Mouse (Mus musculus): ENCODE measurements around the gene Kctd18. TPM values are rescaled to one million over a fixed set of nuclear protein-coding genes. Genes with fewer than 3 reads are reported as not detected.
A peak's percentile ranks its signal among the peaks of the same experiment; 100 is the strongest.

The Kctd18 gene
- total and polyA plus RNA-seq, 3 experiments: 12.8 to 19.8 (median 14.8) TPM

GRCm38 (mm10) chr1:57998146-57998545 is 20.6 kb downstream of the Kctd18 start:
- TF ChIP-seq POLR2A (IDR thresholded peaks at IDR 0.05; ENCODE audit: low read depth, low read length) (no peak), BHLHE40 (IDR thresholded peaks at IDR 0.05; ENCODE audit: low read depth, low read length) (0 out of 2 replicates have a peak, but pooled peaks have one; percentile 26), MEF2A (IDR thresholded peaks at IDR 0.05; ENCODE audit: borderline replicate concordance, low read depth, low read length) (0 out of 2 replicates have a peak, but pooled peaks have one; percentile 16), JUN (IDR thresholded peaks at IDR 0.05; ENCODE audit: insufficient read depth, low read depth, low read length) (no peak), CHD1 (IDR thresholded peaks at IDR 0.05; ENCODE audit: low read depth, low read length) (peak; percentile 27; the same call in 1 of the 2 replicates), PAX5 (IDR thresholded peaks at IDR 0.05; ENCODE audit: low read length) (no peak)
- DNase-seq (ENCODE audit: extremely low read depth): no peak
- Histone ChIP-seq H3K27ac (ENCODE audit: insufficient read depth, low read depth) (no peak overlapping the region), H3K4me1 (ENCODE audit: control insufficient read depth in 1 of 2, insufficient read depth in 2 of 2) (peaks cover 0 to 18% of the 10 kb centered on the region in 2 experiments; a peak in 1 of 4 replicates), H3K9ac (ENCODE audit: insufficient read depth, low read depth) (peak overlapping the region; percentile 81), H3K4me2 (ENCODE audit: insufficient read depth, low read depth, poor library complexity, severe bottlenecking) (peak overlapping the region; percentile 97), H3K4me3 (replicated peaks in 1 of 3; ENCODE audit: low read depth in 2 of 3, low read length in 2 of 3, poor library complexity in 1 of 3) (no peak overlapping the region), H3K79me2 (replicated peaks; ENCODE audit: control insufficient read depth, extremely low read depth, insufficient read depth, poor library complexity, severe bottlenecking) (peaks cover 31% of the 10 kb centered on the region), H3K27me3 (replicated peaks) (no peaks in the 10 kb centered on the region), H3K9me3 (replicated peaks; ENCODE audit: low read length) (no peaks in the 10 kb centered on the region), H3K36me3 (replicated peaks in 1 of 2; ENCODE audit: control insufficient read depth in 1 of 2, insufficient read depth in 1 of 2, low read length in 1 of 2) (peaks cover 0 to 29% of the 10 kb centered on the region in 2 experiments)
- in situ Hi-C loops (cut with MboI; ENCODE audit: low pct_ligation_motif_present, low pct_unique_long_range_greater_than_20kb, low sequenced_read_pairs) (no loop called here), dilution Hi-C loops (cut with MboI; ENCODE audit: extremely low pct_ligation_motif_present, extremely low pct_unique_long_range_greater_than_20kb, low sequenced_read_pairs) (no loop called here)

DNA sequence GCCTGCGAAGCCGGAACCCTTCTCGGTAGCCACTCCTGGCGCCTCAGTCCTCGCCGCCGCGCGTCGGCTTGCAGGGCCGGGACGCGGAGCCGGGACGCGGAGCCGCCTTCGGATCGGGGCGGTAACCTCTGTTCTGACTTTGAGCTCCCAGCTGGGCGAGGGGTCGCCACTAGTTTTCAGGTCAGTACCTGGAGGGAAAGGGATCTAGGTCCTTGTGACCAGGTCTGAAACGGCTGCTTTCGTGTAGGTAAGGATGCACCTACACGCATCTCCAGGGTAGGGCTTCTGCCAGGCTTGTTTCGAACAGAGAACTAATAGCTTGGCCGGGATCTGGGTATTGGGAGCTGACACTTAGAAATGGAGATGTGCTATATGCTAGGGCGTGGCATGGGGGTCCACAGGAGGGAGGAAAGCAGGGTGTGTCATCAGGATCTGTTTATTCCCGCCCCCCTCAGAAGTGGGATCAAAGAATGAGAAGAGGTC is 22.6 kb downstream of the Kctd18 start:
- Histone ChIP-seq H3K4me1 (ENCODE audit: control insufficient read depth in 1 of 2, insufficient read depth in 2 of 2) (peaks cover 0 to 18% of the 10 kb centered on the region in 2 experiments; a peak in 1 of 4 replicates), H3K4me3 (replicated peaks in 1 of 3; ENCODE audit: low read depth in 2 of 3, low read length in 2 of 3, poor library complexity in 1 of 3) (peak overlapping the region; percentile 75 to 81 (median 76)), H3K79me2 (replicated peaks; ENCODE audit: control insufficient read depth, extremely low read depth, insufficient read depth, poor library complexity, severe bottlenecking) (peaks cover 31% of the 10 kb centered on the region), H3K36me3 (replicated peaks in 1 of 2; ENCODE audit: control insufficient read depth in 1 of 2, insufficient read depth in 1 of 2, low read length in 1 of 2) (peaks cover 0 to 16% of the 10 kb centered on the region in 2 experiments), H3K4me2 (ENCODE audit: insufficient read depth, low read depth, poor library complexity, severe bottlenecking) (peak overlapping the region; percentile 97), H3K27me3 (replicated peaks) (no peaks in the 10 kb centered on the region), H3K27ac (ENCODE audit: insufficient read depth, low read depth) (peak overlapping the region; percentile 7; the same call in 1 of the 2 replicates), H3K9me3 (replicated peaks; ENCODE audit: low read length) (no peaks in the 10 kb centered on the region), H3K9ac (ENCODE audit: insufficient read depth, low read depth) (peak overlapping the region; percentile 81)
- peak; percentile 17 for DNase-seq (ENCODE audit: extremely low read depth)
- dilution Hi-C loops (cut with MboI; ENCODE audit: extremely low pct_ligation_motif_present, extremely low pct_unique_long_range_greater_than_20kb, low sequenced_read_pairs): no loop called here
- TF ChIP-seq HCFC1 (IDR thresholded peaks at IDR 0.05; ENCODE audit: low read depth, low read length): no peak
- TF ChIP-seq MAX (IDR thresholded peaks at IDR 0.05; ENCODE audit: low read length): peak; percentile 7; the same call in 1 of the 2 replicates
- TF ChIP-seq NELFE (IDR thresholded peaks at IDR 0.05; ENCODE audit: low read depth, low read length): no peak
- TF ChIP-seq CHD2 (IDR thresholded peaks at IDR 0.05; ENCODE audit: low read length): no peak
- TF ChIP-seq MEF2A (IDR thresholded peaks at IDR 0.05; ENCODE audit: borderline replicate concordance, low read depth, low read length): 0 out of 2 replicates have a peak, but pooled peaks have one; percentile 25
- TF ChIP-seq UBTF (IDR thresholded peaks at IDR 0.05; ENCODE audit: low read depth, low read length): peak; percentile 81; the same call in 1 of the 2 replicates
- TF ChIP-seq USF2 (conservative IDR thresholded peaks at IDR 0.05; ENCODE audit: low read depth, low read length): no peak
- TF ChIP-seq SIN3A (IDR thresholded peaks at IDR 0.05; ENCODE audit: low read length): peak; percentile 6
- no peak for TF ChIP-seq ETS1 (conservative IDR thresholded peaks at IDR 0.05; ENCODE audit: low read depth, low read length)
- no peak for TF ChIP-seq ZKSCAN1 (IDR thresholded peaks at IDR 0.05; ENCODE audit: borderline replicate concordance, low read depth, low read length)
- in situ Hi-C loops (cut with MboI; ENCODE audit: low pct_ligation_motif_present, low pct_unique_long_range_greater_than_20kb, low sequenced_read_pairs): no loop called here
